In genomic region chr2:69788974-69789373, GRCm38 (mm10) we compare ENCODE assay signal across 8 mouse cellular contexts. TPM values are rescaled to one million over a fixed set of nuclear protein-coding genes. Genes with fewer than 3 reads are reported as not detected.
DNase-seq lines count a peak whose midpoint lies in the region; ATAC-seq and TF ChIP-seq lines count a peak whose summit lies in the region.

No protein-coding gene starts in this region.

- no peak for TF ChIP-seq CTCF in intestine, postnatal 0 days (IDR thresholded peaks at IDR 0.05; ENCODE audit: low read depth)

- peaks cover 5% of the 10 kb centered on the region; the same call in 1 of the 2 replicates for H3K36me3 ChIP-seq in lung, embryonic 16.5 days (ENCODE audit: control insufficient read depth, insufficient read depth, low read length)
- H3K36me3 ChIP-seq in embryonic facial prominence, embryonic 15.5 days = peaks cover 14% of the 10 kb centered on the region; the same call in 1 of the 2 replicates
- H3K36me3 ChIP-seq in intestine, postnatal 0 days (ENCODE audit: control insufficient read depth, insufficient read depth) = peaks cover 11% of the 10 kb centered on the region
- H3K36me3 ChIP-seq in neural tube, embryonic 15.5 days = peaks cover 21% of the 10 kb centered on the region

- H3K4me1 ChIP-seq in lung, embryonic 16.5 days (replicated peaks; ENCODE audit: control insufficient read depth, insufficient read depth, low read length) = peaks cover 8% of the 10 kb centered on the region; the same call in 1 of the 2 replicates
- H3K4me1 ChIP-seq in embryonic facial prominence, embryonic 15.5 days = peaks cover 4% of the 10 kb centered on the region; the same call in 1 of the 2 replicates
- H3K4me1 ChIP-seq in intestine, postnatal 0 days (replicated peaks; ENCODE audit: control insufficient read depth, insufficient read depth, low read length) = no peaks in the 10 kb centered on the region
- peaks cover 20% of the 10 kb centered on the region for H3K4me1 ChIP-seq in neural tube, embryonic 15.5 days

- H3K27me3 ChIP-seq in lung, embryonic 16.5 days (ENCODE audit: control insufficient read depth, insufficient read depth, low read depth, low read length) = no peaks in the 10 kb centered on the region
- H3K27me3 ChIP-seq in embryonic facial prominence, embryonic 15.5 days = no peaks in the 10 kb centered on the region
- no peaks in the 10 kb centered on the region for H3K27me3 ChIP-seq in intestine, postnatal 0 days (replicated peaks; ENCODE audit: control insufficient read depth, insufficient read depth, low read length)
- H3K27me3 ChIP-seq in neural tube, embryonic 15.5 days (replicated peaks) = no peaks in the 10 kb centered on the region

- peak overlapping the region; percentile 89 for H3K9ac ChIP-seq in lung, embryonic 16.5 days (ENCODE audit: low read length)
- peak overlapping the region; percentile 76 for H3K9ac ChIP-seq in embryonic facial prominence, embryonic 15.5 days
- no peak overlapping the region for H3K9ac ChIP-seq in intestine, postnatal 0 days (ENCODE audit: low read depth, low read length)
- peak overlapping the region; percentile 59 for H3K9ac ChIP-seq in neural tube, embryonic 15.5 days (replicated peaks)

- DNase-seq in lung, postnatal 25 days (ENCODE audit: low spot score) = no peak
- DNase-seq in left cerebral cortex, adult 8-10 months (ENCODE audit: low spot score in 2 of 2) = no peak
- DNase-seq in cerebellum, postnatal 10 days = no peak
- DNase-seq in urinary bladder, postnatal 25 days (ENCODE audit: low spot score) = no peak

- H3K27ac ChIP-seq in lung, embryonic 16.5 days (ENCODE audit: low read length) = peak overlapping the region; percentile 78
- peak overlapping the region; percentile 87 for H3K27ac ChIP-seq in embryonic facial prominence, embryonic 15.5 days (replicated peaks)
- no peak overlapping the region for H3K27ac ChIP-seq in intestine, postnatal 0 days (ENCODE audit: low read depth, low read length)
- peak overlapping the region; percentile 88 for H3K27ac ChIP-seq in neural tube, embryonic 15.5 days (replicated peaks)

- peak; percentile 23 for ATAC-seq in lung, embryonic 16.5 days (ENCODE audit: low read depth)
- ATAC-seq in embryonic facial prominence, embryonic 15.5 days (ENCODE audit: insufficient number of reproducible peaks, low FRiP score, low TSS enrichment, low read depth) = peak; percentile 8; the same call in 1 of the 2 replicates
- ATAC-seq in intestine, postnatal 0 days = peak; percentile 10; the same call in 1 of the 2 replicates
- no peak; the same call in 1 of the 2 replicates for ATAC-seq in neural tube, embryonic 15.5 days (ENCODE audit: low FRiP score)

- peak overlapping the region; percentile 91 for H3K4me2 ChIP-seq in lung, embryonic 16.5 days (ENCODE audit: low read depth, low read length)
- peak overlapping the region; percentile 82 for H3K4me2 ChIP-seq in embryonic facial prominence, embryonic 15.5 days (replicated peaks)
- H3K4me2 ChIP-seq in intestine, postnatal 0 days (replicated peaks; ENCODE audit: low read depth) = peak overlapping the region; percentile 75
- peak overlapping the region; percentile 89 for H3K4me2 ChIP-seq in neural tube, embryonic 15.5 days

- H3K4me3 ChIP-seq in lung, embryonic 16.5 days (ENCODE audit: low read length) = peak overlapping the region; percentile 86
- peak overlapping the region; percentile 64 for H3K4me3 ChIP-seq in embryonic facial prominence, embryonic 15.5 days (replicated peaks)
- H3K4me3 ChIP-seq in intestine, postnatal 0 days (ENCODE audit: low read depth, low read length) = peak overlapping the region; percentile 57
- peak overlapping the region; percentile 72 for H3K4me3 ChIP-seq in neural tube, embryonic 15.5 days (replicated peaks)

- H3K9me3 ChIP-seq in lung, embryonic 16.5 days (ENCODE audit: control insufficient read depth, low read length) = no peaks in the 10 kb centered on the region
- H3K9me3 ChIP-seq in embryonic facial prominence, embryonic 15.5 days (replicated peaks) = no peaks in the 10 kb centered on the region
- H3K9me3 ChIP-seq in intestine, postnatal 0 days (ENCODE audit: control insufficient read depth) = no peaks in the 10 kb centered on the region
- H3K9me3 ChIP-seq in neural tube, embryonic 15.5 days (replicated peaks) = no peaks in the 10 kb centered on the region

- WGBS in lung, embryonic 16.5 days = 17% methylated on average over 9 of the region's 9 CpGs
- 20% methylated on average over 9 of the region's 9 CpGs for WGBS in embryonic facial prominence, embryonic 15.5 days
- 23% methylated on average over 9 of the region's 9 CpGs for WGBS in intestine, postnatal 0 days
- 25% methylated on average over 9 of the region's 9 CpGs for WGBS in neural tube, embryonic 15.5 days

RNA-seq across cellular contexts. Expression of gene Ccdc173, which starts 0.4 kb away (rescaled TPM):
- 3.0 and 3.4 TPM in 2 replicates for polyA plus RNA-seq in lung, embryonic 16.5 days (2015; fragmentation: Nextera tagmentation; extraction: Ambion mirVana)
- polyA plus RNA-seq in embryonic facial prominence, embryonic 15.5 days (2015; fragmentation: Nextera tagmentation; extraction: Ambion mirVana) = 3.2 and 4.6 TPM in 2 replicates
- 0.50 and 0.75 TPM in 2 replicates for polyA plus RNA-seq in intestine, postnatal 0 days (2015; fragmentation: Nextera tagmentation; extraction: Ambion mirVana)
- polyA plus RNA-seq in neural tube, embryonic 15.5 days (2015; fragmentation: Nextera tagmentation; extraction: Ambion mirVana) = 1.9 and 2.2 TPM in 2 replicates
- total RNA-seq in left cerebral cortex, adult 8-10 months (2022) = 1 to 10 TPM; 1.9 to 3.0 (median 1.9) TPM

RNA-seq across cellular contexts. Expression of gene Phospho2, which starts 0.4 kb away (rescaled TPM):
- polyA plus RNA-seq in lung, embryonic 16.5 days (2015; fragmentation: Nextera tagmentation; extraction: Ambion mirVana) = 21.3 and 21.9 TPM in 2 replicates
- 24.4 and 25.0 TPM in 2 replicates for polyA plus RNA-seq in embryonic facial prominence, embryonic 15.5 days (2015; fragmentation: Nextera tagmentation; extraction: Ambion mirVana)
- polyA plus RNA-seq in intestine, postnatal 0 days (2015; fragmentation: Nextera tagmentation; extraction: Ambion mirVana) = 23.8 and 26.0 TPM in 2 replicates
- 35.0 and 36.3 TPM in 2 replicates for polyA plus RNA-seq in neural tube, embryonic 15.5 days (2015; fragmentation: Nextera tagmentation; extraction: Ambion mirVana)
- total RNA-seq in left cerebral cortex, adult 8-10 months (2022) = 10 to 100 TPM; 18.5 to 24.3 (median 20.1) TPM

RNA-seq across cellular contexts. Expression of gene Klhl23, which starts 32.8 kb away (rescaled TPM):
- polyA plus RNA-seq in lung, embryonic 16.5 days (2015; fragmentation: Nextera tagmentation; extraction: Ambion mirVana) = 39.6 and 43.1 TPM in 2 replicates
- polyA plus RNA-seq in embryonic facial prominence, embryonic 15.5 days (2015; fragmentation: Nextera tagmentation; extraction: Ambion mirVana) = 24.5 and 25.8 TPM in 2 replicates
- polyA plus RNA-seq in intestine, postnatal 0 days (2015; fragmentation: Nextera tagmentation; extraction: Ambion mirVana) = 17.3 and 21.3 TPM in 2 replicates
- polyA plus RNA-seq in neural tube, embryonic 15.5 days (2015; fragmentation: Nextera tagmentation; extraction: Ambion mirVana) = 88.3 and 96.9 TPM in 2 replicates
- 10 to 100 TPM; 46.7 to 55.1 (median 53.3) TPM for total RNA-seq in left cerebral cortex, adult 8-10 months (2022)
